Mouse (Mus musculus): ENCODE data around the gene Maats1. TPM values are rescaled to one million over a fixed set of nuclear protein-coding genes. Genes with fewer than 3 reads are reported as not detected.

Maats1 gene
- polyA plus RNA-seq, 1 experiment from 2014 or later, result 0.32 TPM

DNA sequence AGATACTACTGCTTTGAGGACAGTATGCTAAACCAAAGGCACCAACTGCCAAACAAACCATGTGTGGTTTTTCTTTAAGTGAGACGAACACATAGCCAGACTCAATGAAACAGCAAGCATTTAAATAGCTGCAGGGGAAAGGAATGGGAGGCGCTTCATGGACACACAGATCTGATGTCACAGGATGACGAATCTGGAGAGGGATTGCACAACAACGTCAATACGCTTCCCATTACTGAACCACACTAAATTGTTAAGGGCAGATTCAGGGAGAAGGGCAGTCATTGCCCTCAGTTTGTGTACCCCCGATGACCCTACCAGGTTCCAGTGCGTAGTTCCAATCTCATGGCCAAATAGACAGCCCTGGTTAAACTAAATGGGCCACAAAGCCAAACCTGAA, 56.1 kb downstream of the Maats1 start:
- WGBS, result 75% methylated on average over 7 of the region's 7 CpGs
- Histone ChIP-seq H3K9ac (no peak overlapping the region), H3K4me1 (peaks cover 12% of the 10 kb centered on the region; the same call in 1 of the 2 replicates), H3K9me3 (no peaks in the 10 kb centered on the region), H3K4me3 (no peak overlapping the region), H3K27ac (no peak overlapping the region), H3K27me3 (no peaks in the 10 kb centered on the region), H3K4me2 (replicated peaks) (no peak overlapping the region), H3K36me3 (no peaks in the 10 kb centered on the region)
- no peak for ATAC-seq (ENCODE audit: insufficient number of reproducible peaks, insufficient read depth, low FRiP score, low TSS enrichment)

DNA sequence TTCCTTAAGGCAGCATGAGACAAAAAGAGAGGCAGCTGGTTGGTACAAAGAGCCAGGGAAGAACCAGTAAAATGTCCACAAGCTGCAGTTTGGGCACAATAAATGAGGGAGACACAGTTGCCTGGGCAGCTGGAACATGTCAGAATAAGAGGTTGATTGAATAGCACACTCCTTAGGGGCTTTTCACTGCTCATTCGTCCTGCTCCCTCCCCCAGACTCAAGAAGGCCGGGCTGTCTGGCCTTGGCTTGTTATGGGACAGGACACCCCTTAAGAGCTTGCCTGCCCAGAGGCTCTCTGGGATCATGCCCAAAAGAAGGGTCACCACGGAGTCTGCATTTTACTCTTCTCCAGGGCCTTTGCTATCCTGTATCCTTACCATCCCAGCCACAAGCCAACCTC, 58.6 kb downstream of the Maats1 start:
- Histone ChIP-seq H3K4me1 (peaks cover 4% of the 10 kb centered on the region; the same call in 1 of the 2 replicates), H3K9ac (no peak overlapping the region), H3K4me2 (replicated peaks) (no peak overlapping the region), H3K36me3 (no peaks in the 10 kb centered on the region), H3K27me3 (no peaks in the 10 kb centered on the region), H3K27ac (no peak overlapping the region), H3K4me3 (no peak overlapping the region), H3K9me3 (no peaks in the 10 kb centered on the region)
- WGBS, result 49% methylated on average over 3 of the region's 3 CpGs
- no peak for ATAC-seq (ENCODE audit: insufficient number of reproducible peaks, insufficient read depth, low FRiP score, low TSS enrichment)

DNA sequence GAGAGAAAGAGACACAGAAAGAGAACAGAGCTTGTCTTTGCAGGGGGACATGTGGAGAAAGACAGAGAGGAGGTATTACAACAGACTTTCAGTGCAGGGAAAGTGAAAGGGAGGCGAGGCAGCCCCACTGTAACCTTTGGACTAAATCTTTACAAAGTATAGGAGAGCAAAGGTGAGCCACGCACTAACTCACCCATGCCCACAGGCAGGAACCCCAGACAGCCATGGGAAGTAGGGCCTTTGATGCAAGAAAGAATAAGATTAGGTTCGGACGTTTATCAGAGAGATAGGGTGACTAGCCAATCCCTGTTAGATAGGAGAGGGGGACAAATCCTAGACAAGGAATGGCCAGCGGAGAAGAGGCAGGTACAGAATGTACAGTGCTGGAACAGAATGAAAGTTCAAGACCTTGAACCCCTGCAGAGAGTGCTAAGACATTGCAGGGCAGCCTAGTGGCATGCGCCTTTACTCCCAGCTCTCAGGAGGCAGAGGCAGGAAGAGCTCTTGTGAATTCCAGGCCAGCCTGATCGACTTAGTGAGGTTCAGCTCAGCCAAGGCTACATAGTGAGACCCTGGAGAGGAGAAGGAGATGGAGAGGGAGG, 59.3 kb downstream of the Maats1 start:
- H3K27ac ChIP-seq, result no peak overlapping the region
- ATAC-seq (ENCODE audit: insufficient number of reproducible peaks, insufficient read depth, low FRiP score, low TSS enrichment), result no peak

DNA sequence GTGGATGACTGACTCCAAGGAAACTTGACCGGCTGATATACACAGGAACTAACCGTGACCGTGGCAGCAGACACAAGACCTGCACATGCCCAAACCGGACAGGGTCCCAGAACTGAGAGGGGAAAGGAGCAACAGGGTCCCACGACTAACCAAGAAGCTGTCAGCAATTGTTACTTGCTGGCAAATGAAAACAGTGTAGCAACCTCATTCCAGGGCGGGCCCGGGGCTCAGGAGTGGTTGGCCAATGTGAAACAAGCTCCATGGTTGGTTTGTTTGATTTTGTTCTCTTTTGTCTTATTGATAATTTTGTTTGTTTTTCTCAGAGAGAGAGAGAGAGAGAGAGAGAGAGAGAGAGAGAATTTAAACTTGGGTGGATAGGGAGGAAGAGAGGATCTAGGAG, 61.0 kb downstream of the Maats1 start:
- no peaks in the 10 kb centered on the region for H3K36me3 ChIP-seq
- no peaks in the 10 kb centered on the region for H3K27me3 ChIP-seq
- H3K4me2 ChIP-seq (replicated peaks), result no peak overlapping the region
- no peak overlapping the region for H3K4me3 ChIP-seq
- no peak for ATAC-seq (ENCODE audit: insufficient number of reproducible peaks, insufficient read depth, low FRiP score, low TSS enrichment)
- WGBS, result 78% methylated on average over 7 of the region's 7 CpGs
- H3K27ac ChIP-seq, result no peak overlapping the region
- H3K9ac ChIP-seq, result no peak overlapping the region
- H3K9me3 ChIP-seq, result no peaks in the 10 kb centered on the region
- H3K4me1 ChIP-seq, result no peaks in the 10 kb centered on the region

More for the DNA sequence above, 59.3 kb downstream of the Maats1 start:
- 82% methylated on average over 7 of the region's 7 CpGs for WGBS
- no peaks in the 10 kb centered on the region for H3K9me3 ChIP-seq
- H3K4me2 ChIP-seq (replicated peaks), result no peak overlapping the region
- no peaks in the 10 kb centered on the region for H3K27me3 ChIP-seq
- no peaks in the 10 kb centered on the region for H3K36me3 ChIP-seq
- H3K9ac ChIP-seq, result no peak overlapping the region
- H3K4me1 ChIP-seq, result no peaks in the 10 kb centered on the region
- no peak overlapping the region for H3K4me3 ChIP-seq

DNA sequence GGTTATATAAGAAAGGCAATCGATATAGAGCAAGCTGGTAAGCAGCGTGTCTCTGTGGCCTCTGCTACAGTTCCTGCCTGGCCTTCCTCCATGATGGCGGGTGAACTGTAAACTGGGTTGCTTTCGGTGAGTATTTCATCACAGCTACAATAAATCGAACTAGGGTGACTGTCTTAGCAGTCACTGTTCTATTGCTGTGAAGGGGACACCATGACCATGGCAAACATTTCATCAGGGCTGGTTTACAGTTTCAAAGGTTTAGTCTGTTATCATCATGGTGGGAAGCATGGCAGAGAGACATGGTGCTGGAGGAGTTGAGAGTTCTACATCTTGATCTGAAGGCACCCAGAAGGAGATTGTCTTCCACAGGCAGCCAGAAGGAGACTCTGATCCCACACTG, 62.1 kb downstream of the Maats1 start:
- Histone ChIP-seq H3K27me3 (no peaks in the 10 kb centered on the region), H3K4me3 (no peak overlapping the region), H3K36me3 (no peaks in the 10 kb centered on the region), H3K4me1 (no peaks in the 10 kb centered on the region), H3K4me2 (replicated peaks) (no peak overlapping the region), H3K9ac (no peak overlapping the region), H3K27ac (no peak overlapping the region), H3K9me3 (no peaks in the 10 kb centered on the region)
- WGBS, result 87% methylated on average over 5 of the region's 5 CpGs
- ATAC-seq (ENCODE audit: insufficient number of reproducible peaks, insufficient read depth, low FRiP score, low TSS enrichment), result no peak

DNA sequence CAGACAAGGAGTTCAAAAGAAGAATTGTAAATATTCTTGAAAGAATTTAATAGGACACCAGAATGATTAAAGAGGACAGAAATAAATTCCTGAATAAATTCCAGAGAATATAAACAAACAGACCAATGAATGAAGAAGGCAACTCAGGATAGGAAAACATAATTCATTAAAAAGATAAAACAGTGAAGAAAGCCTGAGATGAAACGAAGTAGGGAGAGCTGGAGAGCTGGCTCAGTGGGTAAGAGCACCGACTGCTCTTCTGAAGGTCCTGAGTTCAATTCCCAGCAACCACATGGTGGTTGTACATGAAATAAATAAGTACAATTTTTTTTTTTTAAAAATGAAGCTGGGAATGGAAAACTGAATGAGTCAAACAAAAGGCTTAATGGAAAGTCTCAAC, 67.2 kb downstream of the Maats1 start:
- no peaks in the 10 kb centered on the region for H3K9me3 ChIP-seq
- no peak overlapping the region for H3K9ac ChIP-seq
- no peaks in the 10 kb centered on the region for H3K27me3 ChIP-seq
- H3K4me2 ChIP-seq (replicated peaks), result no peak overlapping the region
- no peaks in the 10 kb centered on the region for H3K4me1 ChIP-seq
- 77% methylated on average over 2 of the region's 2 CpGs for WGBS
- H3K27ac ChIP-seq, result no peak overlapping the region
- H3K36me3 ChIP-seq, result no peaks in the 10 kb centered on the region
- no peak overlapping the region for H3K4me3 ChIP-seq
- ATAC-seq (ENCODE audit: insufficient number of reproducible peaks, insufficient read depth, low FRiP score, low TSS enrichment), result no peak

DNA sequence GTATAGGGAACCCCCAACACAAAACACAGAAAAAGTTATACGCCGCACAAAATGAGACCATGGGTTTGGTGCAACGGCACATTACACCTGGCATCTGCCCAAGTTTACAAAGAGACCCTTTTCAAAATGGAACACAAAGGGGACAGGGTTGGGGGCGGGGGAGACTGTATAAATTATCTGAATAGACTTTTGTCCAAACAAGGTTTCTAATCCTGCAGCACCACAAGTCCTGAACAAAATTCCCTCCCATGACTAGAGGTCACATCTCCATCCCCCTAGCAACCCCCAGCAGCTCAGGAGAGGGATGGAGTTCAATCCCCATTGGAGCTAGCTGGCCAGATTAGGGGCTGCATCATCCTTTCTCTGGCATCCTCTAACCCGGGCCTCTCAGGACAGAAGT, 69.5 kb downstream of the Maats1 start:
- no peaks in the 10 kb centered on the region for H3K4me1 ChIP-seq
- H3K27me3 ChIP-seq, result no peaks in the 10 kb centered on the region
- H3K4me3 ChIP-seq, result no peak overlapping the region
- no peak overlapping the region for H3K9ac ChIP-seq
- H3K4me2 ChIP-seq (replicated peaks), result no peak overlapping the region
- H3K36me3 ChIP-seq, result no peaks in the 10 kb centered on the region
- no peak overlapping the region for H3K27ac ChIP-seq
- no peak for ATAC-seq (ENCODE audit: insufficient number of reproducible peaks, insufficient read depth, low FRiP score, low TSS enrichment)
- H3K9me3 ChIP-seq, result no peaks in the 10 kb centered on the region
- 77% methylated on average over 5 of the region's 5 CpGs for WGBS

DNA sequence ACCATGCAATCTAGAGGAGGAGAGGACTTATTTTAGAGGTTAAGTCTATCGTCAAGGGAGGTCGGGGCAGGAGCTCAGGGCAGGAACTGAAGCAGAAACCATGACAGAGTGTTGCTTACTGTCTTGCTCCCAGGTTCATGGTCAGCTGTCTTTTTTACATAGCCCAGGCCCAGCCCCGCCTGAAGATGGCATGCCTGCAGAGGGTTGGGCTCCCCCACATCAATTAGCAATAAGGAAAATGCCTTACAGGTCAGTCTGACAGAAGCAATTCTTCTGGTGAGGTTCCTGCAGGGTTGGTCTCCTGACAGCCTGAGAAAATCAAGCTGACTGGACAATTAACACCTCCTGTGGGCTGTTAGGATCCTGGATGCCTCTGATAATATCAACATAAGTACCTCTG, 70.3 kb downstream of the Maats1 start:
- H3K36me3 ChIP-seq, result no peaks in the 10 kb centered on the region
- no peak overlapping the region for H3K27ac ChIP-seq
- no peak for ATAC-seq (ENCODE audit: insufficient number of reproducible peaks, insufficient read depth, low FRiP score, low TSS enrichment)
- H3K9me3 ChIP-seq, result no peaks in the 10 kb centered on the region
- no peak overlapping the region for H3K9ac ChIP-seq
- H3K27me3 ChIP-seq, result no peaks in the 10 kb centered on the region
- H3K4me1 ChIP-seq, result no peaks in the 10 kb centered on the region
- no peak overlapping the region for H3K4me2 ChIP-seq (replicated peaks)
- no peak overlapping the region for H3K4me3 ChIP-seq
- WGBS, result 49% methylated on average over 3 of the region's 3 CpGs

DNA sequence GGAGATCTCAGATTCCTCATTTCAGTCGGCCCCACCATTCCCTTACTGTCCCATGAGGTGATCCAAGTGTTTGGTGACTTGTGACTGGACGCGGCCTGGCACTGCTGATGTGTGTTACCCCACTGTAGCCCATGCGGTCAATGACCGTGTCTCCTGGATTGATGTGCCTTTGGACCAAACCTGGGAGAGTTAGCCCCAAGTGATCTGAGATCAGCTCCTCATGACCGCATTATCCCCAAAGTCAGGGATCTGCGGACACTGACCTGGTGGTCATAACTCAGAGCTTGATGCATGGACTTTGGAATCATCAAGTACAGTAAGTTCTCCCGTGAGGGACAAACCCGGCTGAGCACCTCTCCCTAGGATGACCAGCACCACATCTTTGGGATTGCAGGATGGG, 86.0 kb downstream of the Maats1 start:
- H3K27me3 ChIP-seq, result no peaks in the 10 kb centered on the region
- ATAC-seq (ENCODE audit: insufficient number of reproducible peaks, insufficient read depth, low FRiP score, low TSS enrichment), result no peak
- no peak overlapping the region for H3K4me2 ChIP-seq (replicated peaks)
- no peak overlapping the region for H3K27ac ChIP-seq
- no peaks in the 10 kb centered on the region for H3K36me3 ChIP-seq
- no peak overlapping the region for H3K4me3 ChIP-seq
- H3K9ac ChIP-seq, result no peak overlapping the region
- H3K4me1 ChIP-seq, result no peaks in the 10 kb centered on the region
- 91% methylated on average over 9 of the region's 9 CpGs for WGBS
- H3K9me3 ChIP-seq, result no peaks in the 10 kb centered on the region

DNA sequence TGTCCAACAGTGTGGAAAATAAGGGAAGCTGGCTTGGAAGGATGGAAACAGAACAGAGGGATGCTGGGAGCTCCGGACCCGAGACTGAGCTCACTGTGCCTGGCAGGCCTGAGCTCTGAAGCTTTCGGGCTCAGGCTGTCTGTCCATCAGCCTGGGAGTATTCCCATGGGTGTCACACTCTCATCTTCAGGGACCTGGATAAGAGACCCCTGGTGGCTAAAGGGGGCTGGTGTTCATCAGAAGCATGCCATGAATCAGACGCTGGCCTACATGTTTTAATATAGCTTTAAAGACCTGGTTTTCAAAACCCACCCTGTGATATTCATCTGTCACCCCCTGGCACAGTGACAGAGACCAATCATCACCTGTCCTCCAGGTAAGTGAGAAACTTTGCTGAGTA, 86.8 kb downstream of the Maats1 start:
- Histone ChIP-seq H3K4me2 (replicated peaks) (no peak overlapping the region), H3K4me3 (no peak overlapping the region), H3K4me1 (no peaks in the 10 kb centered on the region), H3K27ac (no peak overlapping the region), H3K27me3 (no peaks in the 10 kb centered on the region), H3K9me3 (no peaks in the 10 kb centered on the region), H3K9ac (no peak overlapping the region), H3K36me3 (no peaks in the 10 kb centered on the region)
- WGBS, result 74% methylated on average over 4 of the region's 4 CpGs
- ATAC-seq (ENCODE audit: insufficient number of reproducible peaks, insufficient read depth, low FRiP score, low TSS enrichment), result no peak

DNA sequence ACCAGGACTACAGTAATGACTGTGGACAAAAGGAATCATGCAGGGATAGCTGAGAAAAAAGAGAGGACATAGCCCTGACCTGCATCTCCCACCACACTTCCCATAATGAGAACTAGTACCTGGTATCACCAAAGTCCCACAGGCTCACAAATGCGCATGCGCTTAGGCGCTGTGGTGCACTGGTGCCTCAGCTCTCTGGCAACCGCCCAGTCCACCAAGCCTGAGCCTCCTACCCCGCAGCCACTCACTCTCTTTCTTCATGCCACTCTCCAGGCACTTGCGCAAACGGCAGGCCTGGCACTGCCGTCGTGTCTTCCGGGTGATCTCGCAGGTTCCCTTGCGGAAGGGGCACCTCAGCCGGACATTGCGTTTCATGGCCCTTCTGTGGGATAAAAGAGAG, 87.9 kb downstream of the Maats1 start:
- Histone ChIP-seq H3K36me3 (no peaks in the 10 kb centered on the region), H3K9ac (no peak overlapping the region), H3K27ac (no peak overlapping the region), H3K27me3 (no peaks in the 10 kb centered on the region), H3K4me1 (peaks cover 2% of the 10 kb centered on the region), H3K4me3 (no peak overlapping the region), H3K4me2 (replicated peaks) (no peak overlapping the region), H3K9me3 (no peaks in the 10 kb centered on the region)
- 87% methylated on average over 14 of the region's 14 CpGs for WGBS
- no peak for ATAC-seq (ENCODE audit: insufficient number of reproducible peaks, insufficient read depth, low FRiP score, low TSS enrichment)

DNA sequence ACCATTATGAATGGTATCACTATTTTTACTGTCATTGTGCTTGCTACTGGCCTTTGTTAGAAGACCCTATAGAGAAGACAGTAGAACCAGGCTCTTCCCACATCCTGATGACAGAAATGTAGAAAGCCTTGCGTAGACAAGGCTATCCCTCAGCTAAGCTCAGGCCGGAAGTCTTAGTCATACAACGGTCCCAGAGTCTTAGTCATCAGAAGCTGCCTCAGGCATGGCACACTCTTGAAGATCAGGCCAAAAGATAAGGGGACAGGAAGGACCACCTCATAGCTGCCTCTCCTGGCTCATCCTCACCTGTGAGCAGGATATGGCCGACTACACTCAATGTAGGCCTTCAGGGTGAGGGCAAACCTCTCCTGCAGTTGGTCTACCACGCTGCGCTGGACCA, 91.5 kb downstream of the Maats1 start:
- H3K36me3 ChIP-seq, result no peaks in the 10 kb centered on the region
- no peaks in the 10 kb centered on the region for H3K9me3 ChIP-seq
- H3K4me3 ChIP-seq, result no peak overlapping the region
- no peak for ATAC-seq (ENCODE audit: insufficient number of reproducible peaks, insufficient read depth, low FRiP score, low TSS enrichment)
- H3K27ac ChIP-seq, result no peak overlapping the region
- WGBS, result 94% methylated on average over 6 of the region's 6 CpGs
- peaks cover 14% of the 10 kb centered on the region for H3K4me1 ChIP-seq
- no peaks in the 10 kb centered on the region for H3K27me3 ChIP-seq
- H3K4me2 ChIP-seq (replicated peaks), result no peak overlapping the region
- H3K9ac ChIP-seq, result no peak overlapping the region
